Mouse (Mus musculus) right cerebral cortex, adult 2 months (tissue): Measurements from ENCODE around the gene Synj2.

Experiments used
- DNase-seq, 2 experiments: peaks; one replicate each; pipeline ENCODE4 v3.0.0; 2021 to 2022; ENCODE audit warnings: low spot score in 2 of 2

Synj2 gene

DNA sequence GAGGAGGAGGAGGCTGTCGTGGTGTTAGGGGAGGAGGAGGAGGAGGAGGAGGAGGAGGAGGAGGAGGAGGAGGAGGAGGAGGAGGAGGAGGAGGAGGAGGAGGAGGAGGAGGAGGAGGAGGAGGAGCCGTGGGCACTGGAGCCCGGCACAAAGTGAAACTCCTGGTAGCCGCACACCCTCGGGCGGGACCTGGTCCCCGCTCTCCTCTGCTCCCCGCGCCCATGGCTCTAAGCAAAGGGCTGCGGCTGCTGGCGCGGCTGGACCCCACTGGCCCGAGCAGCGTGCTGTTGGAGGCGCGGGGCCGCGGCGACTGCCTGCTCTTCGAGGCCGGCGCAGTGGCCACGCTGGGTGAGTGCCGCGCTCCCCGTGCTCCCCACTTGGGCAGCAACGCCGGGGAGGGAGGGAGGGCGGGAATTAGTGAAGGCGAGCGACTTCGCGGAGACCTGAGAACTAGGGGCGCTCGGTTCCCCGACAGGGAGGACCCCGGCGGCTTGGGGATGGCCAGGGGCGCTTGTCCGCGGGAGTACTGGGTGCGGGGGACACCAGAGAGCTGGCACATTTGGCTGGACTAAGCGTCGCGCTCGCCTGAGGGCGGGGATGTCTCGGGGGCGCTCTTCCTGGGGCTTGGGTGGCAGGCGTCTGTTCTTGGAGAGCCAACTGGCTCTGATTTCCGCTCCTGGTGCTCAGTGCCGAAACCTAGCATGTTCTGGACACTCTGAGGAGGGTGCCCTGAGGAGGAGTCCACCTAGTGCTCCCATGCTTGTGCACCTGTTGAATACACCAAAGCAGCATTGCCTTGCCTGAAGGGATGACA is at the start of gene Synj2:
Gene Synj2 (plus strand): TSS at position 51 of the 814 bp plus-strand sequence.
- DNase-seq: peak in 1 of 2 experiments; percentile 32

DNA sequence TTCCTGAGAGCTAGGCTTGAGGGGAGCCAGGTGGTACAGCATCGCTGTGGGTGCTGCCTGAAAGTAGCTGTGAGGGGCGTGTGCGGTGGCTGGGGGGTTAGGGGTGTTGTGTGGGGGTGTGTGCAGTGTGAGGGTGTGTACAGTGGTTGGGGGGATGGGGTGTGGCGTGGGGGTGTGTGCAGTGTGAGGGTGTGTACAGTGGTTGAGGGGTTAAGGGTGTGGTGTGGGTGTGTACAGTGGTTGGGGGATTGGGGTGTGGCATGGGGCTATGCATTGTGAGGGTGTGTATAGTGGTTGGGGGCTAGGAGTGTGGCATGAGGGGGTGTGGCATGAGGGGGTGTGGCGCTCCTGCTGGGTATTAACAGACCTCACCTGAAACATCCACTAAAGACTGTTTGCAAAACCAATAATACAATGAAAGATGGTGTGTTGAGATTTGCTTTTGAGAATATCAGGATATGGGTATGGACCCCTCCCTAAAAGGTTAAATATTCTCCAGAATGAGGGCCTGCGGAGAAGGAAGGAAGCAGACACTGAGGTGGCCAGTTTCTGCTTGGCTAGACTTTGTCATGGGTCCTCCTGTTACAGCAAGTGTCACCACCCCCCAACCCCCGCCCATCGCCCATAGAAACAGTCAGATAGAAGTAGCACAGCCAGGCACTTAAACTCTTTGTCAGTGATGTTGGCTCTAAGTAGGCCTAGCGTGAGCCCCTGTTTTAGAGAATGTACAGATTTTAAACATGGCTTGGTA is 49.0 kb upstream of the Synj2 start:
- no peak for DNase-seq

DNA sequence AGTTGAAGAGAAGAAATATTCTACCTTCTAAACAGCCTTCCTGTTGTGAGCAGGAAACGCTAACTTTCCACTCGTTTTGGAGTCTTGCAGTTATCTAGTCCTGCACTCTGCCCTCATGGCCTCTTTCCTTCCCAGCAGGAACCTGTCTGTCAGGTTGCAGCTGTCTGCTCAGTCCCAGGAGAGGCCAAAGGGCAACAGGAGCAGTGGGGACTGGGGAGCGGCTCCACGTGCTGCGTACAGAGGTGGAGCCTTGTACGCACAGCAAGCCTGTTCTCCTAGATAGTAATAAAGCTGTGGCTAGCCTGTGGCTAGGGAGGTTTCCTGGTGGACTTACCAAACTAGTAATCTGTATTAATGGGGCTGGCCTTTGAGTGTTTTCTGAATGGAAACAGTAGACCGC is 48.0 kb upstream of the Synj2 start:
- no peak for DNase-seq

DNA sequence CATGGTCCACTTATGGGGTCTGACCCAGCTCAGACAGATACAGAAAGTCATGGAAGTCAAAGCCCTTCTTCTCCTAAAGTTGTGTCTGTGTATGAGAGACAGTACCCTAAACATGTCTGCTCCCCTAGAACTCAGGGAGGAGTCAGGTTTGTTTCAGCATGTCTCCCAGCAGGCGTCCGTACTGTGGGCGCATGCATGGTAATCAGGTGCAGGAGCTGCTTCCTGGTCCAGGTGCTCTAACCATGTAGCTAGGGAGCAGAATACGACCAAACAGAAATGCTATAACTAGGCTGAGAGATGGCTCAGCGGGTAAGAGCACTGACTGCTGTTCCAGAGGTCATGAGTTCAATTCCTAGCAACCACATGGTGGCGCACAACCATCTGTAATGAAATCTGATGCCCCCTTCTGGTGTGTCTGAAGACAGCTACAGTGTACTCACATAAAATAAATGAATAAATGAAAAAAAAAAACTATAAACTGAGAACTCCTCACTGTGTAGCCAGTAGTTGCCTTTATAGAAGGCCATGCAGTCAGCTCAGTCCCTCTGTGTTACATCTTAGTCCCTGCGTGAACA is 47.4 kb upstream of the Synj2 start:
- DNase-seq: no peak

DNA sequence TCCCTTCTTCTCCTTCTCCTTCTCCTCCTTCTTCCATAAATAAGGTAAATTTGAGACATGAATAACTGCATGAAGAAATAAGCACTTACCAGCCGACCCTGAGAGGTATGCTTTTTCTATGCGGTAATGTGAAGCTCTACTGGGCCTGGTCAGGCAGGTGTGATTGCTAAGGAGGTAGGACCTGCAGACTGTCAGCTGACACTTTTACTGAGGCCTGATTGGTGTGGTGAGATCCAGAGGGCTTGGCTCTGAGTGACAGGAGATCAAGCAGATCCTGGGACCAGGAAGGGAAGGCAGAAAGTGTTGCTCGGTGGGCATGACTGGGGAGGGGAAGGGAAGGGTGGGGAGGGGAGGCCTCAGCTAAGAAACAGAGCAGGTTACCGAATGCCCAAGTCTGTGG is 45.0 kb upstream of the Synj2 start:
- DNase-seq: no peak

DNA sequence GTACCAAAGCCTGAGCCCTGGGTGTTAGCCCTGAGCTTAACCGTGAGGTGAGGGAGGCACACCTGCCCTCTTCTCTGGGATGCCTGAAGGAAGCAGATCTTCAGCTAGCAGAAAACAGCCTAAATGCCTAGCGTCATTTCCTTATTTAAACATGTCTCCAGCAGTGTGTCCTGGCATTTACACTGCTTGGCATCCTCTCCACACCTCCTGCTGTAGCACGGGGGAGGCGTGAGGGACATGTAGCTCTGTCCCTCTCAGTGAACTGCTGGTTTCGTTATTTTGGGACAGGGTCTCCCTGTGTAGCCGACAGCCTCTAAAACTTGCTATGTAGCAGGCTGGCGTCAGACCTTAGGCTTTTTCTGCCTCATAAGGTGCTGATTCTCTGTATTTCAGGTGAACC is 44.5 kb upstream of the Synj2 start:
- no peak for DNase-seq

DNA sequence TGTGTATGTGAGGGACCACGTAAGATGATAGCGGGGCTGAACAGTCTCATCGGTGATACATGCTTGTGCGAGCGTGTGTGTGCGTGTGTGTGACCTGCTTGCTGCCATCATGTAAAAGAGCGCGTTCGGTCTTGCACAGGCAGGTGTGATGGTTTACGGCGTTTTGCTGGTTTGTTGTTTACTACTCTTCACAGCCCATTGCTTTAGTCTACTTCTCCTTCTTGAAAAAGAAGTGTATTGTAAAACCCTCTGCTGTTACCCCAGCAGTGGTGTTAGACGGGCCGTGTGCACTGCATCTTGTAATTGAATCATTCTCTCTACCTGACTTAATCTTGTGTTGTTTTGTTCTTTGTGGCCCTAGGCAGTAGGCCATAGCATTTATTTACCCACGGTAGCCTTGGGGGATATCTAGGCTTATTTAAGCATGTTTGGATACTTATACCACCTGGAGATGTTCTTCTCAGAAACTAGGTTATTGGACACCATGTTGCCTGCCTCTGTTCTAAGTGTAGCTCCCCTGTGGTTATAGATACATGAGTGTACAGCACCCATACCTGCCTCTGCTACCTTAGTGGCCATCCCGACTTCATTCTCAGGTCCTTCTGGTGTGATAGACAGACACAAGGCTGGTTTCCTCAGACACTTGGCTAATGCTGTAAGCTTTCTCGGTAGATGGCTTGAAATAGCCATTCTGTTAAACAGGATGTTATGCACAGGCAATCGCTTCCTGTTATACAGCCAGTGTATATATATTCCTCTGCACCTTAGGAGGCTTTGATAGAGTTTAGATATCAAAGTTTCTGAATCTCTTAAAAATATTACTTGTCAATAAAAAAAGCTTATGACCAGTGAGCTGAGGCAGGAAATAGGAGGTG is 43.5 kb upstream of the Synj2 start:
- no peak for DNase-seq

DNA sequence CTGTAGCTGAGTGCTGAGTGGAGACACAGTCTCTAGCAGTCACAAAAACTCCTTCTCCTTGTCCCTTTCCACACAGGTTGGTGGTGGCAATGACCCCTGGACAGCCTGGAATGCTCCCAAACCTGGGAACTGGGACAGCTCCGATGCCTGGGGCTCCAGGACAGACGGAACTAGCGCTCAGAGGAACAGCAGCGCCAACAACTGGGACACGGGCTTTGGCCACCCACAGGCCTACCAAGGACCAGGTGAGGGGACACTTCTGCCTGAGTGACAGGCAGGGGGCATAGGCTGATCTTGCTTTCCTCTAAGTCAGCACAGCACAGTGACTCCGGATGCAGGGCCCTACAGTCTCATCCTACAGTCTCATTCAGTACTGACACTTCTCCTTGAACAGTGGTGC is 41.8 kb upstream of the Synj2 start:
- no peak for DNase-seq

DNA sequence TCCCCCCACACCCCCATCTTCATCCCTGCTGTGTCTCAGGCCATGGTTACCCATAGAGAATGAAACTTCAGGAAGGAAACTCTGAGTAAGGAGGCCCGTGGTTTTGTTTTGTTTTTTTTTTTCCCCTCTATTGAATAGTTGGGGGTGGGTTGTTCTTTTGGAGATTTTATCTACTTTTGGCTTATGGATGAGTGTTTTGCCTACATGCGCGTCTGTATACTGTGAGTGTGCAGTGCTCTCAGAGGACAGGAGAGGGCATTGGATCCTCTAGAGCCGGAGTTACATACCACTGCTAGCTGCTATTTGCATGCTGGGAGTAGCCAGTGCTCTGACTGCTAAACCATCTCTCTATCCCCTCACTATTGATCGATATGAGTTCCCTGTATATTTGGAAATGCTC is 39.7 kb upstream of the Synj2 start:
- DNase-seq: no peak

DNA sequence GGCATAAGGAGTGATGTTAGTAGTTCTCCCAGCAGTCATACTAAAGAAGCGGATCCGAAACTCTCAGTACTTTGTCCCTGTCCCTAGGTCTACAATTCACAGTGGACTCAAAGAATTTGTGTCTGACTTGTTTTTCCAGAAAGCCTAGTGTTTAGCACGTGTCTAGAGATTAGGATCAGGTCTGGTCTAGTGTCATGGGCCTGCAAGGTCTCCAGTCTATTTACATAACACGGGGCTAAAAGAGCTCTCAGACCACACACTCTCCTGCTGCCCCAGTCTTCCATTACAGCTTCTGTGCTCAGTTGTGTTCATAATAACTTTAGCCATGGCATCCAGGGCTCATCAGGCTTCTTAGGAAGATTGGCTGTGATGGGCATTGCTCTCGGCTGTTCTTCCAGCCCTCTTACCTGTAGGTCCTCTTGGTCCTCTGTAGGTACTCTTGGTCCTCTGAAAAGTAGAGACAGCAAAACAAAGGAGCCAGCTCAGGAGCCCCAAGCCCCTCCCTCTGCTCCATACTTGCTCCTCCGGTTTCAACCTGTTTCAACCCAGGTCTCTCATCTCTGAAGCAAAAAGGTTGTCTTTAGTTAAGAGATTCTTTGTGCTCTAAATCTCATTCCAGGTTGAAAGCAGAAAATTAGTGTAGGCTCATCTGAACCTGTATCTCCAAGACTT is 37.3 kb upstream of the Synj2 start:
- DNase-seq: no peak

DNA sequence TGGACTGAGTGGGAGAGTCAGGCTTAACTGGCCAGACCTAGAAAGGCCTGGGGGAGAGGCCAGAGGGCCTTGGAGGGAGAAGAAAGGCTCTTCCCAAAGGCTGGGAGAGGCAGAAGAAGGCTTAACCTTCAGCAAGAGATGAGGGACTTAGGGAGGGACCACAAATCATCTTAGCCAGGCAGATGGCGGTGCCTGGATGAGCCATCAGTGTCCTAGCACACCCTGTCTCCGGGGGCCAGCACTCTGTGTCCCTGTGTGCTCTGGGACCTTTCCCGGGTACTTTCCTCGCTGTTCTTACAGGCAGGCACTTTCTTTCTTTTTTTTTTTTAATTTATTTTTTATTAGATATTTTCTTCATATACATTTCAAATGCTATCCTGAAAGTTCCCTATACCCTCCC is 31.4 kb upstream of the Synj2 start:
- no peak for DNase-seq

DNA sequence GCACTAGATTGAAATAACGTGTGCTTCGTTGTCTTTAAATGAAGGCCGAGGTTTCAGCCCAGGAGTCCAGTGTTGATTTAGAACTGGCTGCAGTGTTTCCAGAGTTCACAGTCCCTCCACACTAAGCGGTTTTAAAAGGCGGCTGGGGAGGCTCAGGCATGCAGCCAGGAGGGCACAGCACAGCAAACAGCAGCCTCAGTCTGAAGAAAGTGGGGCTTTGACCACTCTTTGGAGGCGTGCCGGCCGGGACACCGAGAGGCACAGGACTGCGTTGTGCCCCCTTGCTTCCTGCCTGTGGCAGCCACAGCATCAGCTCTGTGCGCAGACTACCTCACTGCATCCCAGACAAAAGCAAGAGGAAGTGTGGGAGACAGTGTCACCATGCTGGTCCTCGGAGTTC is 29.5 kb upstream of the Synj2 start:
- DNase-seq: peak; percentile 30 to 47

DNA sequence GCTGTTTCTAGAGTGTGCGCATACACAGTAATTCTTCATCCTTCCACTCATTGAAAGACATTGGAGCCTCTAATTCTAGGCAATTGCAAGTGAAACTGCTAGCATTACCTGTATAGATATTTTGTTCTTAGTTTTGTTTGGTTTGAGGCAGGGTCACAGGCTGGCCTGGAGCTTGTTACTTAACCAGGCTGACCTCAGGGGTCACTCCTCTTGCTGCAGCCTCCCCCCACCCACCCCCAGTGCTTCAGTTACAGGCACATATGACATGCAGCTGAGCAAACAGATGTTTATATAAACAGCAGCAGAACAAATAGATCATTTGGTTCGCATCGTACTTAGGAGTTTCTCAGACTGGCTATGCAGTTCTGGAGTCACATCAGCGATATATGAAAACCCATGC is 28.3 kb upstream of the Synj2 start:
- DNase-seq: no peak

DNA sequence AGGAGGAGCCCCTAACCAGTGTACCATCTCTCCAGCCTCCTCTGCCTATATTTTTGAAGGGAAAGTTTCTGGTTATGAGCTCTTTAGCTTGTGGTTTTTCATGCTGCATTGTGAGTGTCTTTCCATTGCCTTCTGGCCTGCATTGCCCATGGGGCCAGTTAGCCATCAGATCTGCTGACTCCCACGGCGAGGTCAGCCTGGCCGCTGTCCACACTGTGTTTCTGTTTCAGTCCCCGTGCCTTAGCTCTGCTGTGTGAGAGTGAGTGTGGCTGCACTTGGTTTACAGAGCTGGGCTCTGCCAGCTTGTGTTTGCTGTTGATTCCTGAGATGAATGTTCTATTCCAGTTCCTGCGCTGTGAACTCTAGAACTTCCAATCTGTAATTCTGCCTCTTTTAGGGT is 26.9 kb upstream of the Synj2 start:
- no peak for DNase-seq

DNA sequence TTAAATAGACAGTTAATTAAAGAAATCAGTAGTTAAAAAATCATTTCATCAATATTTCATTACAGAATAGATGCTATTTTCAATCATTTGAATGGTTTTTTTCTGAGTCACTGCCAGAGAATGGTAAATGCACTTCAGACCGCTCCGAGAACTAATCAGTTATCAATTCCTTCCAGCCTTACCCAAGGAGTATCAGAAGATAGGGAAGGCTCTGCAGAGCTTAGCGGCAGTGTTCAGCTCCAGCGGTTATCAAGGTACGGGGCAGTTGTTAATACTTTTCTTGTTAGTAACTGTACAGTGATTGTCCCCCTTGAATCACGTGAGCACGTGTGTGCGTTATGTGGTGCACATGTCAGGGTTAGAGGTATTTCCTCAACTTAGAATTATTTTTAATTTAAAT is 19.1 kb upstream of the Synj2 start:
- DNase-seq: no peak

DNA sequence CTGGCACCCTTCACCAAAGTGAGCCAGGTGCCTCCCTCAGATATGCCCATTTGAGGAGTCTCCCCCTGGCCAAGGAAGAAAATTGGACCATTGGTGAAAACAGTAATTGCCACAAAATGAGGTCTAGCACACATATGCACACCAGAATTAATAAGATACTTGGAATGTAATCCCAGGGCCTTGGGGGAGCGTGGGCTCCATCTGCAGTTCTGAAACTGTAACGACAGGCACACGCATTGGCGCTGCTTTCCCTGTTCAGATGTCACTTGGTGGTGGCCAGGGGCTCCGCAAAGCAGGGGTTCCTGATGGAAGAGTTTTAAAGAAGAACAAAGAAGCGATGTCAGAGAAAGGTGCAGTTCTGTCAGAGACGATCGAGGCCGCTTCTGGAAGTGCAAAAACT is 17.8 kb upstream of the Synj2 start:
- DNase-seq: peak; percentile 53 to 72

DNA sequence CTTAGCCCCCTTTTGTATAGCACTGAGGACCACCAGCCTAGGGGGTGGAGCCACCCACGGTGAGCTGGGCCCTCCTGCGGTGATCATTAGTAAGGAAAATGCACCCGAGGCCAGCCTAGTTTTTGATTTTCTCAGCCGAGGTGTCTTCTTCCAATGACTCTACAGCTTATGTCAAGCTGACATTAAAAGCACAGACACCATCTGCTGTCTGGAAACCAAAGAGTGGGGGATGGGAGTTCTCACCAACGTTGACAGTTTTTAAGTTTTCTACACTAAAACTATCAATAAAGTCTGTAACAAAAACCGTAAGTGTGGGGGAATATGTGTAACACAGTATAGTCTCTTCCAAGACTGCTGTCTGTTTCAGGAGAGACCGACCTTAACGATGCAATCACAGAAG is 16.8 kb upstream of the Synj2 start:
- peak; percentile 49 to 54 for DNase-seq

DNA sequence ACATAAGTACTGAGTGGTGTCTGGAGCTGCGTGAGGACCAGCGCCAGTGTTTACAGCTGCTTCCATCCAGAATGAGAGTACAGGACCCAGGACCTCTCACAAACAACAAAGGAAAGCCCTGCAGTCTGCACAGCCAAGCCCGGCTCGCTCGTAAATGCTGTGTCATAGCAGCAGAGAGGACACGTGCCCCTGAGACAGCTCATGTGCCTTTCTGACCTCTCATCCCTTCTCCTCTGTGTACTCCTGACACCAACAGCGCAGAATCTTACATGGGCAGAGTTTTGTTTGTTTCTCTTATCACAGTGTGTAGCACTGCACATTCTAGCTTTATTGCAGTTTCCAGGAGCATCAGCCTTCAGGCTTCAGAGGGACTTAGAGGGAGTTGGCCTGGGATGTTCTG is 14.4 kb upstream of the Synj2 start:
- DNase-seq: no peak

DNA sequence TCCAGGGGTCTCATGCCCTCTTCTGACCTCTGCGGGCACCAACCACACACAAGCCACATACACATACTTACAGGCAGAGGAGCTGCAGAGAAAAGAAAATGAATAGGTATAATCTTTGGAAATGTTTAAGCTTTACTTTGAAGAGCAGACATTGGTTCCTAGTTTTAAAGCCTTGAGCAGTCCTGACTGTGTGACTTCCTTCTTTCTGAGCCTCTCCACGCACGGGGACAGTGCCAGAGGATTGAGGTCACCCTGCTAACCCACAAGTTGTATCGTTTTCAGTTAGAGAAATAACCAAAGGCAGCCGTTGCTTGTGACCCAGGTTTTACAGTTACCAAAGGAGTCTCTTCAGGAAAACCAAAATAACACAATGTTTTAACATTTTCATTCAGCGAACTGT is 12.0 kb upstream of the Synj2 start:
- no peak for DNase-seq

DNA sequence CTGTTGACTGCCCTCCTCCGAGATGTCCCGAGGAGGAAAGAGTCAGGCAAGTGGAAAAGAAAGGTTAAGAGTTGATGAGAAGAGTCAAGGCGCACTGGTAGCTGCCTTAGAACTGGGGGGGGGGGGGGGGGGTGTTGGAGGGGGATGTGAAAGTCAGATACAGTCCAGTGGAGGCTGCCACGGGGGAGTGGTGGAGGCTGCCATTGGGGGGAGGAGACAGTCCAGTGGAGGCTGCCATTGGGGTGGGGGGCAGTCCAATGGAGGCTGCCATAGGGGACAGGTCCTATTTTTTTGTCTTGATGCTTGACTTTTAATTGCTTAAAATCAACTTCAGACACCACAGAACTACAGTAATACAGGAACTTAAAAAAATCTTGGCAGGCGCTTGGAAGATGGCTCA is 8.9 kb upstream of the Synj2 start:
- DNase-seq: no peak

DNA sequence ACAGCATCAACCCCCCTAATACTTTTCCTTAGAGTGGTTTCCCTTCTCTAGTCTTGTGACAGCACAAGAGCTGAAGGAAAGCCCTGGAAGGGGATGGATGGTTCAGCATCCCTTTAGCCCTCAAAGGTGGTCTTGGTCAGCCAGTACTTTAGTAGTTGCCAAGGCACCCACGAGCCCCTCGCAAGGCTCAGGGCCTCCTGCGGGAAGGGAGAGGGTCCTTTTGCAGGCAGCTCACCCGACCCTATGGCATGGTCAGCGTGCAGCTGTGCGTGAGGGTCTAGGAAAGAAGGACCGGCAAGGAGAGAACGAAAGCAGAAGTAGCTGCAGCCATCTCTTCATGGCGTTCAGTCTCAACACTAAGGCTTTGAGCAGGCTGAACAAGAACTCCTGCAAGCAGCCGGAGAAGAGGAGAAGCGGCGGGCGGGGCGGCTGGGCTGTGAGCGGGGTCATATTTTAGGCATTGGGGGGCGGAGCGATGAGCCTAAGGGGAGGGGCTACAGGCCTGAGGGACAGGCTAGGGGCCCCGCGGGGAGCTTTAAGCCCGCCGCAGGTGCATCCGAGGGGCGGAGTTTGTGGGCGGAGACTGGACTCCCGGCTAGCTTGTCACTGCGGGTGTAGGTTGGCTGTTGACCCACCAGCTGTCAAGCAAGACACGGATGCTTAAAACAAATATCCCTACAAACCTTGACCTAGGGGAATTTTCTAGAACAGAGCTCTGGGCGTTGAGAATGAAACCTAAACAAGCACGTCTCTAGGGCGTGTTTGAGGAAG is 6.3 kb upstream of the Synj2 start:
- peak; percentile 49 to 60 for DNase-seq
